ENCODE assay signal across 8 mouse cellular contexts in the genomic region with DNA sequence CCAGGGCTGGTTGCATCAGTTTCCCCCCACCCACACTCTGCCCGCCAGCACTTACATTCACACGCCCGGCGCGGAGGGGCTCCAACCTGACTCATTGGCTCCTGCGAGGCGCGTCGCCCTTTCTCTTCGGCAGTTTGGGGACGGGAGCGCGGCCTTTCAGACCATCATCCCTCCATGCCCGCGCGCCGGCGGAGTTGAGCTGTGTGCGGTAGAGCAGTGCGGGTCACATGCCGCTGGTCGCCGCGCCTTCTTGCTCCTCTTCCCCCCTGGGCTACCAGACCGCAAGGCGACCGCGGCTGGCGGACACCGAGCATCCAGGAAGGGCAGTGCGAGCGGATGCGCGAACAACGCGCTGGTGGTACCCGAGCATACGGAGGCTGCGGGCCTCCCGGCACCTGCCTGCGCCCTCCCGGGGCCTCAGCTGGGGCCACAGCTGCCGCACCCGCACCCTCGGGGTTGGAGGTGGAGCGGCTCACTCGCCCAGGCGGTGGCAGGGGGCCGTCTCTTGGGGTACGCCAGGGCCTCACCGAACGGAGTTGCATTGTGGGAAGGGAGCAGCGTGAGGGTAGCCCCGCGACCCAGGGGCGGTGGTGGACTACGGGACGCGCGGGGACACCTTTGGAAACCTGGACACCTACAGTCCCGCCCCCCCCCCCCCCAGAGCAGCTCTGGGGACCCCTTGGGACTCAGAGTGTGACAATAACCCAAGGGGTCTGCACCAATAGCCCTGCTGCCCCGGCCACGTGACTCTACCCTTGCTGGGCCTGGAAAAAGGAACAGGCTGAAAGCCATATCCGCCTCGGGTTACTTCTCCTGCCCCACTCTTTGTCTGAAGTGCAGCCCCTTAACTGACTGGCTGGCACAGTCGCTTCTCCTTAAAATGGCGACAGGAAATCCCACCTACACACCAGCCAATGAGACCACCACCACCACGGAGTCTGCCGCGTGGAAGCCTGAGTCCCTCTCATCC. TPM values are rescaled to one million over a fixed set of nuclear protein-coding genes. Genes with fewer than 3 reads are reported as not detected.
DNase-seq lines count a peak whose midpoint lies in the region; ATAC-seq and TF ChIP-seq lines count a peak whose summit lies in the region.

Gene Slc38a1 (minus strand): TSS at position 478 of the 970 bp plus-strand sequence.

- ATAC-seq in liver, embryonic 15.5 days (ENCODE audit: insufficient read depth), result peak; percentile 68
- peak; percentile 78 for ATAC-seq in neural tube, embryonic 11.5 days (ENCODE audit: insufficient read depth, low FRiP score, low TSS enrichment)

- H3K9me3 ChIP-seq in liver, embryonic 15.5 days (replicated peaks), result no peaks in the 10 kb centered on the region
- no peaks in the 10 kb centered on the region for H3K9me3 ChIP-seq in neural tube, embryonic 11.5 days (ENCODE audit: control insufficient read depth, low read length)

- H3K4me3 ChIP-seq in heart, adult 2 months, result peak within 1 kb of the TSS; percentile 69
- H3K4me3 ChIP-seq in liver, embryonic 15.5 days (replicated peaks), result peak within 1 kb of the TSS; percentile 71
- peak within 1 kb of the TSS; percentile 85 for H3K4me3 ChIP-seq in neural tube, embryonic 11.5 days (ENCODE audit: low read depth, low read length)

- TF ChIP-seq EP300 in heart, adult 2 months (IDR thresholded peaks at IDR 0.05; ENCODE audit: insufficient read depth, low read depth, low read length), result no peak

- DNase-seq in B cell, adult 2 months, result peak; percentile 81 to 84
- DNase-seq in adrenal gland, adult 18-20 months (ENCODE audit: low spot score in 2 of 2), result peak in 1 of 2 experiments; percentile 39
- DNase-seq in embryo, embryonic 10.5 days (ENCODE audit: low spot score), result peak; percentile 91
- DNase-seq in heart, adult 2 months, result peak; percentile 66 to 68
- DNase-seq in kidney, postnatal 14 days, result peak; percentile 41
- DNase-seq in neural tube, embryonic 11.5 days (ENCODE audit: low spot score), result peak; percentile 86
- DNase-seq in telencephalon, adult 2 months (ENCODE audit: low read depth, low spot score), result peak; percentile 31

- H3K79me2 ChIP-seq in heart, adult 2 months (replicated peaks; ENCODE audit: control insufficient read depth, insufficient read depth, low read length), result no peaks in the 10 kb centered on the region

- intact Hi-C loops in heart, adult 2 months (cut with DNase I), result loop anchor here (5.0 kb wide), 1 partner anchor 75 kb away; no protein-coding TSS in a partner anchor

- WGBS in heart, adult 2 months, result 3% methylated on average over 64 of the region's 70 CpGs
- WGBS in liver, embryonic 15.5 days (ENCODE audit: insufficient replicate concordance), result under 1% methylated on average over 70 of the region's 70 CpGs
- 0% methylated on average over 52 of the region's 70 CpGs for WGBS in neural tube, embryonic 11.5 days

- TF ChIP-seq POLR2A in heart, adult 2 months (IDR thresholded peaks at IDR 0.05; ENCODE audit: insufficient read depth, low read depth, low read length), result no peak

- peak within 1 kb of the TSS; percentile 82 for H3K9ac ChIP-seq in heart, adult 2 months (ENCODE audit: low read depth, low read length)
- peak within 1 kb of the TSS; percentile 67 for H3K9ac ChIP-seq in liver, embryonic 15.5 days
- H3K9ac ChIP-seq in neural tube, embryonic 11.5 days (ENCODE audit: low read length), result peak within 1 kb of the TSS; percentile 99

- peak within 1 kb of the TSS; percentile 59 for H3K27ac ChIP-seq in heart, adult 2 months
- H3K27ac ChIP-seq in liver, embryonic 15.5 days (replicated peaks), result peak within 1 kb of the TSS; percentile 76
- peak within 1 kb of the TSS; percentile 99 for H3K27ac ChIP-seq in neural tube, embryonic 11.5 days (ENCODE audit: low read depth, low read length)

- H3K4me1 ChIP-seq in heart, adult 2 months (ENCODE audit: control insufficient read depth, insufficient read depth, low read length), result 0 out of 2 replicates have a peak, but pooled peaks cover 2% of the 10 kb centered on the region
- H3K4me1 ChIP-seq in liver, embryonic 15.5 days (replicated peaks), result peaks cover 57% of the 10 kb centered on the region
- H3K4me1 ChIP-seq in neural tube, embryonic 11.5 days (ENCODE audit: control insufficient read depth, insufficient read depth, low read length), result peaks cover 13% of the 10 kb centered on the region

- peak within 1 kb of the TSS; percentile 96 for H3K4me2 ChIP-seq in liver, embryonic 15.5 days
- peak within 1 kb of the TSS; percentile 72 for H3K4me2 ChIP-seq in neural tube, embryonic 11.5 days (ENCODE audit: low read depth)

- no peaks in the 10 kb centered on the region for H3K36me3 ChIP-seq in heart, adult 2 months (ENCODE audit: control insufficient read depth, insufficient read depth, low read length)
- no peaks in the 10 kb centered on the region for H3K36me3 ChIP-seq in liver, embryonic 15.5 days (replicated peaks)
- H3K36me3 ChIP-seq in neural tube, embryonic 11.5 days (ENCODE audit: control insufficient read depth, insufficient read depth, low read length), result no peaks in the 10 kb centered on the region

- H3K27me3 ChIP-seq in heart, adult 2 months (ENCODE audit: control insufficient read depth, insufficient read depth, low read length), result no peaks in the 10 kb centered on the region; the same call in 1 of the 2 replicates
- peaks cover 7% of the 10 kb centered on the region; the same call in 1 of the 2 replicates for H3K27me3 ChIP-seq in liver, embryonic 15.5 days
- no peaks in the 10 kb centered on the region for H3K27me3 ChIP-seq in neural tube, embryonic 11.5 days (ENCODE audit: control insufficient read depth, insufficient read depth, low read length)

- TF ChIP-seq CTCF in heart, adult 2 months (IDR thresholded peaks at IDR 0.05), result no peak

RNA-seq across cellular contexts. Expression of gene Slc38a1, which starts in this region (rescaled TPM):
- total RNA-seq in adrenal gland, adult 18-20 months (2021), result 10 to 100 TPM; 23.6 to 28.5 TPM
- 10 to 100 TPM; 11.8 to 12.8 TPM for total RNA-seq in heart, adult 2 months (2021)
- 12.7 and 14.2 TPM in 2 replicates for polyA plus RNA-seq in heart, adult 2 months (2012; rRNA removed)
- polyA plus RNA-seq in liver, embryonic 15.5 days (2015; fragmentation: Nextera tagmentation; extraction: Ambion mirVana), result 14.5 and 18.2 TPM in 2 replicates
- 122 and 124 TPM in 2 replicates for polyA plus RNA-seq in neural tube, embryonic 11.5 days (2014; fragmentation: Nextera tagmentation; extraction: Ambion mirVana)
